Mouse (Mus musculus): Measurements from ENCODE around the gene Pcid2. TPM values are rescaled to one million over a fixed set of nuclear protein-coding genes. Genes with fewer than 3 reads are reported as not detected.

The Pcid2 gene
- polyA plus RNA-seq, 1 experiment, result 18.2 TPM

DNA sequence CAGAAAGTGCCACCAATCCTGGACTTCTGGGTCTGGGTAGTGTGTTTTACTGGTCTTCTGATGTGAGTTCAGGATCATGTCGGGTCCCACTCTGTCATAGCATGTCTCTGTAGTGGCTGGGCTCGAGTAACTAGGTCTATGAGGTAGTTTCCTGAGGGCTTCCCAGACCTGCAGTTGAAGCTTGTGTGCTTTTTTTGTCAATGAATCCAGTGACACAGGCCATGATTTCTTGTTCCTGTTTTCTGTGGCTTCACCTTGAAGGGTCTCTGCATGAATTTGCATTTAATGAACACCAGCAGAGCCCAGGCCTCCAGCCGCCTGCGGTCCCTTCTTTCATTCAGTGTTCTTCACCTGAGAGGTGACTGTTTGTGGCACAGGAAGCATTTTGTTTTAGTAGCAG lies 8.0 kb upstream of the Pcid2 start:
- TF ChIP-seq CTCF (IDR thresholded peaks at IDR 0.05; ENCODE audit: extremely low read depth, insufficient read depth, insufficient read length, insufficient replicate concordance), result no peak
- no peak for TF ChIP-seq POLR2A (IDR thresholded peaks at IDR 0.05; ENCODE audit: low read depth, low read length)
- H3K4me1 ChIP-seq (ENCODE audit: control insufficient read depth, insufficient read depth, insufficient read length), result no peaks in the 10 kb centered on the region
- no peak overlapping the region for H3K27ac ChIP-seq (ENCODE audit: insufficient read depth, low read length)
- no peak for DNase-seq (ENCODE audit: low read depth in 1 of 2, low spot score in 2 of 2)
- WGBS, result 49% methylated on average over 4 of the region's 4 CpGs
- 0 out of 2 replicates have a peak, but pooled peaks cover 2% of the 10 kb centered on the region for H3K36me3 ChIP-seq (ENCODE audit: control insufficient read depth, insufficient read depth, low read length)
- H3K4me3 ChIP-seq (ENCODE audit: extremely low read depth, insufficient read depth, insufficient read length), result no peak overlapping the region
- H3K27me3 ChIP-seq (ENCODE audit: control insufficient read depth, insufficient read depth, low read length), result no peaks in the 10 kb centered on the region

DNA sequence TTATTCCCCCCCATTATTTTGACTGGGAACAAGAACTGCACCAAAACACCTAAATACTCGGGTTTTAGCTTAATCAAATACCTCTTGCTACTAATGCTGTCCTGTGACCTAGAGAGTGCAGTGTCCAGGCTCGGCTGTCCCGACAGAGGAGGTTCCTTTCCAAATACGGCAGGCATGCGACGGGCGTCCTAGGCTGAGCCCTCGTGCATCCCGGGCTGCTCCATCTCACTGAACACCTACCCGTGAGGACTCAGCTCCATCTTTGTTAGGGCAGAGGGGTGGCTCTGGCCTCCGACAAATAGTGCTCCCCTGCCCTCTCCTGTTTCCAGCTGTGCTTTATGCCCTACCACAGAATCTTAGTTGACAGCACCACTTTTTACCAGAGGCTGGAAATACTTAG lies 6.7 kb upstream of the Pcid2 start:
- Histone ChIP-seq H3K27ac (ENCODE audit: insufficient read depth, low read length) (no peak overlapping the region), H3K4me1 (ENCODE audit: control insufficient read depth, insufficient read depth, insufficient read length) (no peaks in the 10 kb centered on the region), H3K4me3 (ENCODE audit: extremely low read depth, insufficient read depth, insufficient read length) (no peak overlapping the region), H3K36me3 (ENCODE audit: control insufficient read depth, insufficient read depth, low read length) (0 out of 2 replicates have a peak, but pooled peaks cover 2% of the 10 kb centered on the region), H3K27me3 (ENCODE audit: control insufficient read depth, insufficient read depth, low read length) (no peaks in the 10 kb centered on the region)
- DNase-seq (ENCODE audit: low read depth in 1 of 2, low spot score in 2 of 2), result no peak
- TF ChIP-seq CTCF (IDR thresholded peaks at IDR 0.05; ENCODE audit: extremely low read depth, insufficient read depth, insufficient read length, insufficient replicate concordance), result no peak
- no peak for TF ChIP-seq POLR2A (IDR thresholded peaks at IDR 0.05; ENCODE audit: low read depth, low read length)
- 94% methylated on average over 11 of the region's 11 CpGs for WGBS

DNA sequence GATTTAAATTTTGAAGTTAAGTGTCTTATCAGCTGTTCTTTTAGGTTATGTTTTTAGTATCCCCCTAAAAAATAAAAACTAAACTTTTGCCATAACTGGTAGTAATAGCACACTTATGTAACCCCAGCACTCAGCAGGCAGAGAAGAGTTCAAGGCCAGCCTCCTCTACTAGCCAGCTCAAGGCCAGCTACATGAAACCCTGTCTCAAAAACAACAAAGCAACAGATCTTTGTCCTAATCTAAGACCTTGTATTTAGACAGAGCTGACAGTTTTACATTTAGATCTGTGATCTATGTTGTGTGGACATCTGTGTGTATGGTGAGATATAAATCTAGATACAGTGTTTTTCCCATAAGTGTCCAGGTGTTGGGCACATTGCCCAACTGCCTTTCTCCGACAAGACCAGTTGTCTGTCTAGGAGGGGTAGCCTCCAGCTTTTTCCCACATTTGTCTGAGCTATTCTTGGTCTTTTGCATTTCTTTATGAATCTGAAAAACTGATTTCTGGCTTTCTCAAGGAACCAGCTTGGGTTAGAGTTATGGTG lies 4.2 kb upstream of the Pcid2 start:
- no peak overlapping the region for H3K4me3 ChIP-seq (ENCODE audit: extremely low read depth, insufficient read depth, insufficient read length)
- H3K27me3 ChIP-seq (ENCODE audit: control insufficient read depth, insufficient read depth, low read length), result no peaks in the 10 kb centered on the region
- 75% methylated on average over 1 of the region's 1 CpGs for WGBS
- H3K36me3 ChIP-seq (ENCODE audit: control insufficient read depth, insufficient read depth, low read length), result no peaks in the 10 kb centered on the region
- TF ChIP-seq CTCF (IDR thresholded peaks at IDR 0.05; ENCODE audit: extremely low read depth, insufficient read depth, insufficient read length, insufficient replicate concordance), result no peak
- TF ChIP-seq POLR2A (IDR thresholded peaks at IDR 0.05; ENCODE audit: low read depth, low read length), result no peak
- no peak overlapping the region for H3K27ac ChIP-seq (ENCODE audit: insufficient read depth, low read length)
- peaks cover 5% of the 10 kb centered on the region; the same call in 1 of the 2 replicates for H3K4me1 ChIP-seq (ENCODE audit: control insufficient read depth, insufficient read depth, insufficient read length)
- no peak for DNase-seq (ENCODE audit: low read depth in 1 of 2, low spot score in 2 of 2)

DNA sequence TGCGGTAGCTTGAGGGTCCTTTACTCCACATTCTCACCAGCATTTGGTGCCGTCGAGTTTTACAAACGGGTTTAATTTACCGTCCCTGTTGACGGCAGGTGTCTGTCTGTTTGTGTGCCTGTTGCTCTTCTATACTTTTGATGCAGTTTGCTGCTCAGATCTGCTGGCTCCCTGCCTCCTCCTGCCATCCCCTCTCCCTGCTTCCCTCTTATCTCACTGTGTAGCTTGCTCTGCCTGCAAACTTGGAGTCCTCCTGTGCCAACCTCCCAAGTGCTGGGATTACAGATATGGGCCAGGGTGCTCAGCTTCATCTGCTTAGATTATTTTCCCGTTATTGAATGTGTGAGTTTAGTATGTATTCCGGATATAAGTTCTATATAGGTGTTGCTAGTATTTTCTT lies 3.7 kb upstream of the Pcid2 start:
- TF ChIP-seq CTCF (IDR thresholded peaks at IDR 0.05; ENCODE audit: extremely low read depth, insufficient read depth, insufficient read length, insufficient replicate concordance) (no peak), POLR2A (IDR thresholded peaks at IDR 0.05; ENCODE audit: low read depth, low read length) (no peak)
- H3K27me3 ChIP-seq (ENCODE audit: control insufficient read depth, insufficient read depth, low read length), result no peaks in the 10 kb centered on the region
- WGBS, result 81% methylated on average over 8 of the region's 8 CpGs
- DNase-seq (ENCODE audit: low read depth in 1 of 2, low spot score in 2 of 2), result no peak
- peak overlapping the region; percentile 10; the same call in 1 of the 2 replicates for H3K27ac ChIP-seq (ENCODE audit: insufficient read depth, low read length)
- H3K4me3 ChIP-seq (ENCODE audit: extremely low read depth, insufficient read depth, insufficient read length), result no peak overlapping the region
- H3K4me1 ChIP-seq (ENCODE audit: control insufficient read depth, insufficient read depth, insufficient read length), result peaks cover 8% of the 10 kb centered on the region; the same call in 1 of the 2 replicates
- H3K36me3 ChIP-seq (ENCODE audit: control insufficient read depth, insufficient read depth, low read length), result no peaks in the 10 kb centered on the region

DNA sequence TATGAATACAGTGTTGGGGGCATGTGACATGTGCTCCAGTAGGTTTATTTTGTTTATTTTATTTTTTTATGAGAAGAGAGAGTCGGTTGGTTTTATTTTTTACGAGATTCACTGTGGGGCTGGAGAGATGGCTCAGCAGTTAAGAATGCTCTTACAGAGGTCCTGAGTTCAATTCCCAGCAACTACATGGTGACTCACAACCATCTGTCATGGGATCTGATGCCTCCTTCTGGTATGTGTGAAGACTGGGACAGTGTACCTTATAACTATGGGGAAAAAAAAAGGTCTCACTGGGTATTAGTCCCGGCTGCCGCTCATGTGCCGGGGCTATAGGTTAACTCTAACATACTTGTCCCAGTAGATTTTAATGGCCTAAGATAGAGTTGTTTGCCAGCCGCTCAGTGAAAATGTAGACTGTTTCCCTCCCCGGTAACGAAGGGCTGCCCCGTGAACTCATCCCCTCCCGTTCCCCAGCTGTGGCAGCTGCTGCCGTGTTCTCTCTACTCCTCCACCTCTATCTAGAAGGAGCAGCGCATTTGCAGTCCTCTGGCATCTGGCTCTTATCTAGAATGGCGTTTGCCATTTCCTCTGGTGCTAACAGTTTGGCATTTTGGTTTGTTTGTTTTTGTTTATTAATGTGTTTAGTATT lies 2.9 kb upstream of the Pcid2 start:
- Histone ChIP-seq H3K4me1 (ENCODE audit: control insufficient read depth, insufficient read depth, insufficient read length) (peaks cover 10% of the 10 kb centered on the region; the same call in 1 of the 2 replicates), H3K4me3 (ENCODE audit: extremely low read depth, insufficient read depth, insufficient read length) (no peak overlapping the region), H3K36me3 (ENCODE audit: control insufficient read depth, insufficient read depth, low read length) (no peaks in the 10 kb centered on the region), H3K27ac (ENCODE audit: insufficient read depth, low read length) (0 out of 2 replicates have a peak overlapping the region, but pooled peaks have one; percentile 10), H3K27me3 (ENCODE audit: control insufficient read depth, insufficient read depth, low read length) (no peaks in the 10 kb centered on the region)
- TF ChIP-seq POLR2A (IDR thresholded peaks at IDR 0.05; ENCODE audit: low read depth, low read length) (no peak), CTCF (IDR thresholded peaks at IDR 0.05; ENCODE audit: extremely low read depth, insufficient read depth, insufficient read length, insufficient replicate concordance) (no peak)
- no peak for DNase-seq (ENCODE audit: low read depth in 1 of 2, low spot score in 2 of 2)
- WGBS, result 83% methylated on average over 13 of the region's 13 CpGs

DNA sequence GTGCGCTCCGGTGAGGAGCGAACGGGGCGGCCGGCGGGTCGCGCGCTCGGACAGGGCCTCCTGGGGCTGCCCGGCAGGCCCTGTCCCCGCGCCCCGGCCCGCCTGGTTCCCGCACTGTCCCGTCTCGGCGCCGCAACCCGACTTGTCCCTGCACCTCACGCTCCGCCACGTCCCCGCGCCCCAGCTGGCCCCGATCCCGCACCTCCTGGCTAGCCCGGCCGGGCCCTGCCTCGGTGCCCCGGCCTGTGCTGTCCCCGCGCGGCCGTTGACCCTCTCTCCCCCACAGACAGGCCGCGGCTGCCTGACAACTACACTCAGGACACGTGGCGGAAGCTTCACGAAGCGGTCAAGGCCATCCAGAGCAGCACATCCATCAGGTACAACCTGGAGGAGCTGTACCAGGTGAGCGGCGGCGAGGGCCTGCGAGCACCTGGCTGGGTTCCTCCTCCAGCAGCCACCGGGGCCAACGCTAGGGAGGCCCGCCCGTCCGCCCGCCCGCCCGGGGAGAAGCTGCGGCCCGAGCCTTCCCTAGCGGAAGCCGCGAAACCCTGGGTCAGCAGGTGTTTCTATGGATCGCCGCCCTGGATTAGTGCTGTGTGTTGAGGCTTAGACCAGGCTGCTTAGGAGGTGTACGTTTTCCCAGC lies 771 bp upstream of the Pcid2 start:
- no peaks in the 10 kb centered on the region for H3K27me3 ChIP-seq (ENCODE audit: control insufficient read depth, insufficient read depth, low read length)
- DNase-seq (ENCODE audit: low read depth in 1 of 2, low spot score in 2 of 2), result peak in 1 of 2 experiments; percentile 35
- H3K4me1 ChIP-seq (ENCODE audit: control insufficient read depth, insufficient read depth, insufficient read length), result peaks cover 10% of the 10 kb centered on the region; the same call in 1 of the 2 replicates
- no peaks in the 10 kb centered on the region for H3K36me3 ChIP-seq (ENCODE audit: control insufficient read depth, insufficient read depth, low read length)
- no peak for TF ChIP-seq CTCF (IDR thresholded peaks at IDR 0.05; ENCODE audit: extremely low read depth, insufficient read depth, insufficient read length, insufficient replicate concordance)
- no peak for TF ChIP-seq POLR2A (IDR thresholded peaks at IDR 0.05; ENCODE audit: low read depth, low read length)
- peak overlapping the region; percentile 81 for H3K27ac ChIP-seq (ENCODE audit: insufficient read depth, low read length)
- 1% methylated on average over 60 of the region's 63 CpGs for WGBS
- peak overlapping the region; percentile 95 for H3K4me3 ChIP-seq (ENCODE audit: extremely low read depth, insufficient read depth, insufficient read length)
